ENCODE assay signal across 8 mouse cellular contexts in genomic region chr10:5288716-5289574, GRCm38 (mm10).
DNase-seq lines count a peak whose midpoint lies in the region; ATAC-seq lines count a peak whose summit lies in the region.
"Had no signal": no experiment of that assay in that cellular context is flagged by ENCODE, and none has a peak within 500 bp of the region (broad histone marks: within the 10 kb centered on the region; RNA-seq: fewer than 3 reads in every experiment).

No protein-coding gene starts in this region.

- no peak overlapping the region for H3K4me3 ChIP-seq in forebrain, embryonic 13.5 days
- peak overlapping the region; percentile 46 to 48 for H3K4me3 ChIP-seq in heart, embryonic 14.5 days (ENCODE audit: control insufficient read depth in 1 of 2, insufficient read depth in 1 of 2, low read depth in 1 of 2, low read length in 2 of 2)
- no peak overlapping the region for H3K4me3 ChIP-seq in neural tube, embryonic 15.5 days (replicated peaks)
- H3K4me3 ChIP-seq: erythroblast, embryonic 14.5 days had no signal

- 55% methylated on average over 19 of the region's 19 CpGs for WGBS in forebrain, embryonic 13.5 days
- 11% methylated on average over 19 of the region's 19 CpGs for WGBS in heart, embryonic 14.5 days
- WGBS in neural tube, embryonic 15.5 days, result 55% methylated on average over 19 of the region's 19 CpGs

- H3K4me1 ChIP-seq in forebrain, embryonic 13.5 days, result no peaks in the 10 kb centered on the region
- peaks cover 0 to 3% of the 10 kb centered on the region in 2 experiments; a peak in 1 of 4 replicates for H3K4me1 ChIP-seq in heart, embryonic 14.5 days (ENCODE audit: control insufficient read depth in 2 of 2, insufficient read depth in 2 of 2, low read length in 2 of 2)
- peaks cover 3% of the 10 kb centered on the region; the same call in 1 of the 2 replicates for H3K4me1 ChIP-seq in neural tube, embryonic 15.5 days

- peak; percentile 87 for DNase-seq in brain, adult 2 months (ENCODE audit: low read depth, low spot score)
- DNase-seq in kidney, postnatal 10 days, result peak; percentile 78
- DNase-seq in liver, result peak; percentile 29
- DNase-seq in urinary bladder, postnatal 36 days (ENCODE audit: low spot score in 2 of 2), result peak; percentile 39 to 66

- ATAC-seq in forebrain, embryonic 13.5 days, result peak; percentile 63; the same call in 1 of the 2 replicates
- peak; percentile 81 for ATAC-seq in heart, embryonic 14.5 days (ENCODE audit: insufficient number of reproducible peaks, insufficient read depth, low FRiP score, low read depth)
- ATAC-seq in neural tube, embryonic 15.5 days (ENCODE audit: low FRiP score), result peak; percentile 58

- H3K36me3 ChIP-seq in forebrain, embryonic 13.5 days (ENCODE audit: poor library complexity, severe bottlenecking), result no peaks in the 10 kb centered on the region
- no peaks in the 10 kb centered on the region for H3K36me3 ChIP-seq in heart, embryonic 14.5 days (ENCODE audit: control insufficient read depth, insufficient read depth, low read length)
- no peaks in the 10 kb centered on the region for H3K36me3 ChIP-seq in neural tube, embryonic 15.5 days

- H3K9ac ChIP-seq in forebrain, embryonic 13.5 days, result no peak overlapping the region
- peak overlapping the region; percentile 79 for H3K9ac ChIP-seq in heart, embryonic 14.5 days (ENCODE audit: low read length)
- no peak overlapping the region for H3K9ac ChIP-seq in neural tube, embryonic 15.5 days (replicated peaks)

- no peak overlapping the region for H3K4me2 ChIP-seq in forebrain, embryonic 13.5 days
- H3K4me2 ChIP-seq in heart, embryonic 14.5 days (ENCODE audit: low read length), result peak overlapping the region; percentile 70
- H3K4me2 ChIP-seq in neural tube, embryonic 15.5 days, result peak overlapping the region; percentile 7; the same call in 1 of the 2 replicates

- no peak overlapping the region for H3K27ac ChIP-seq in forebrain, embryonic 13.5 days
- peak overlapping the region; percentile 92 to 97 for H3K27ac ChIP-seq in heart, embryonic 14.5 days (replicated peaks in 1 of 2; ENCODE audit: control insufficient read depth in 1 of 2, insufficient read depth in 1 of 2, low read depth in 2 of 2, low read length in 2 of 2)
- H3K27ac ChIP-seq in neural tube, embryonic 15.5 days (replicated peaks), result peak overlapping the region; percentile 6; the same call in 1 of the 2 replicates

- H3K9me3 ChIP-seq in forebrain, embryonic 13.5 days (replicated peaks), result no peaks in the 10 kb centered on the region
- no peaks in the 10 kb centered on the region for H3K9me3 ChIP-seq in heart, embryonic 14.5 days (ENCODE audit: control insufficient read depth, low read length)
- H3K9me3 ChIP-seq in neural tube, embryonic 15.5 days (replicated peaks), result no peaks in the 10 kb centered on the region

- no peaks in the 10 kb centered on the region for H3K27me3 ChIP-seq in forebrain, embryonic 13.5 days
- no peaks in the 10 kb centered on the region for H3K27me3 ChIP-seq in heart, embryonic 14.5 days (ENCODE audit: control insufficient read depth, insufficient read depth, low read length)
- no peaks in the 10 kb centered on the region for H3K27me3 ChIP-seq in neural tube, embryonic 15.5 days (replicated peaks)

Comparison
In these comparisons a context has a peak if more than half of its experiments do, and no peak if none do; other contexts are left out.
1. DNase-seq: peak in every context shown above with its lines; median percentile 87 in brain, adult 2 months; 78 in kidney, postnatal 10 days; 52 in urinary bladder, postnatal 36 days; 29 in liver.
2. H3K4me3 ChIP-seq: peak in heart, embryonic 14.5 days (2 of 2); none in forebrain, embryonic 13.5 days (single experiment) and neural tube, embryonic 15.5 days (single experiment).
3. Peak in every context shown above with its lines, with median percentiles within 50 percentile points of each other: ATAC-seq.